Mouse (Mus musculus) thymus, adult 2 months (tissue): ENCODE measurements at regions not wholly inside any gene's neighbourhood (a gene's known extent, or its start where the extent isn't known, plus 50 kb on each side); places are given as distances from the start of the nearest gene placed in this dataset.

Experiments used
- CTCF ChIP-seq: fragments of 200-500 bp; IDR thresholded peaks from 2 replicates; pipeline ENCODE4 v1.5.1; 2012; ENCODE audit warnings: mild to moderate bottlenecking, control low read depth, low read length, moderate library complexity, borderline replicate concordance; ENCODE audit not compliant: control insufficient read depth, poor library complexity, insufficient read depth; ENCODE audit errors: extremely low read depth
- POLR2A ChIP-seq: fragments of 200-500 bp; IDR thresholded peaks from 2 replicates; pipeline ENCODE4 v1.6.1; 2012; ENCODE audit warnings: mild to moderate bottlenecking, low read length, control low read depth, moderate library complexity; ENCODE audit not compliant: control insufficient read depth, poor library complexity, insufficient read depth; ENCODE audit errors: extremely low read depth

DNA sequence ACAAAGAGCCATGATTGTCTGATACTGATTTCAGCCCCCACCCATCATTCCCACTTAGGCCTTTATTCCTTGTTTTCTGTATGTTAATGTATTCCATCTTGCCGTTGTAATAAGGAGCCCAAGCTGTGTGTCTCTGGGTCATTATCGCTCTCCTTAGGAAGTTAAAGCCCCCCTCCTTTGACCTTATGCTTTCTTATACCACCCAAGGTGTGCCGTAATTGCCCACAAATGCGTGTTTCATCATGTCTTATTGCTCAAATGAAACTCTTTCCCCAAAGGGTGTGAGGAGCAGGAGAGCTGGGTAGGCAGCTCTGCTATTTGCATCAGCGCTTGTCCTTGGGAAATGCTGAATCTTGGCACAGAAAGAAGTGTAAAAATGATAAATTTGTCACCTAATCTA, 178.2 kb upstream of the Nrp1 start:
- no peak for TF ChIP-seq POLR2A
- no peak for TF ChIP-seq CTCF
